Mouse (Mus musculus) heart, postnatal 36 days (tissue): Measurements from ENCODE around the gene Smarcb1. TPM values are rescaled to one million over a fixed set of nuclear protein-coding genes. Genes with fewer than 3 reads are reported as not detected.
"Not testable (repeated sequence)": the region's sequence is repeated elsewhere in the genome, so short reads cannot be mapped to it uniquely, and the experiment has no call there.

Source experiments
- DNase-seq, 2 experiments: peaks; one replicate each; pipeline ENCODE4 v3.0.0; 2021 to 2022
- intact Hi-C: fragments of 180-260 bp; cut with DNase I; formaldehyde crosslinking; loops from one replicate; pipeline ENCODE4 v1.15.1; 2025
- total RNA-seq, 2 experiments: library from RNA; stranded (reverse); gene quantifications; 2 replicates each; pipeline ENCODE4 v1.2.3; 2021

The Smarcb1 gene
- total RNA-seq, 2 experiments from 2014 or later: 20.0 to 20.6 TPM

DNA sequence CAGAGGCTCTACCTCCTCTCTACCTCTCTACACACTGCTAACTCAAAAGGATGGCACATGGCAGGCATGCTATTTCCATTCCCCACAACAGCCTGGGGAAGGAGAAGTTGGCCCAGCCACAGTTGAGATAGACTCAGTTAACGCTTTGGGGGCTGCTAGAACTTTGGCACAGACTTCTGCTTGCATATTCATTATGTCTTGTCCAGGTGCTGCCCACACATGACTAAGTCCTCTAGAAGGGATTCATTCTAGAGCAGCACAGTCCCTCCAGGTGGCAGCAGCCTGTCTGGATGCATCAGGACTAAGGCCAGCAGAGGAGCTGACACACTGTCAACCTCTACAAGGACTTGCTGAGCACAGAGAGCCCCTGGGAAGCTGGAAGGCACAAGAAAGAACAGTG, 25.2 kb downstream of the Smarcb1 start:
- intact Hi-C loops: no loop called here
- no peak for DNase-seq

DNA sequence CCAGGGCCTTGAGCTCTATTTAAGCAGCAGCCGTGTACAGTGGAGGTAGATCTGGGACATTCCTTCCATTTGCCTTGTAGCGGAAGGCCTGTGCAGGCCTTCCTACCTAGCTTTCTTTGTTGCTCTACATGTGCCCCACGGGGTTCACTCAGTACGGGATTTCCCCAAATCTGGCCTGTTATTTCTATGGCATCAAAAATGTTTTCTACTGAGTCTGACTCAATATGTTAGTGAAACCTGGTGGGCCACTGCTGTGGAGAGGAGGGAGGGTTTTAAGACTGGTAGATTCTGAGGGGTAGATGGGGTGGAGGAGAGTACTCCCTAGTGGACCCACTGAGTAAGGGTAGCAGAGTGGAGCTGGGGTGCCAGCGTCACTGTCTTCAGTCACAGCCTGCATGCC, 25.7 kb downstream of the Smarcb1 start:
- intact Hi-C loops: no loop called here
- DNase-seq: no peak

DNA sequence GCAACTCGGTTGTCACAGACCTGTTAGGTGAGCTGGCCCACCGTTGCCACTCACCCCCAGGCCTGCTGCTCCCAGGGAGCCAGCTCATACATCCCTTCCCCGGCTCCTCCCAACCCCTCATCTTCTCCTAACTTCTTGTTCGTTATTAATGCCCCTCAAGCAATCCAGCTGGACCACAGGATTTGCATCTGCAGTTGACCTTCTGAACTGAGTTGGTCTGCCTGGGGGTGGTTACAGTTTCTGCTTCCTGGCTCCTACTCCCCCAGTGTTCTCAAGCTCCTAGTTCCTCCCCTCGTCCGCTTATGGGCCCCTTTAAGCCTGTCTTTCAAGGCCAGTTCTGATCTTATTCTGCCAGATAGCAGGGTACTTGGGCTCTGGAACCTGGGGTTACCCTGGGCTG, 26.8 kb downstream of the Smarcb1 start:
- intact Hi-C loops: no loop called here
- no peak for DNase-seq

DNA sequence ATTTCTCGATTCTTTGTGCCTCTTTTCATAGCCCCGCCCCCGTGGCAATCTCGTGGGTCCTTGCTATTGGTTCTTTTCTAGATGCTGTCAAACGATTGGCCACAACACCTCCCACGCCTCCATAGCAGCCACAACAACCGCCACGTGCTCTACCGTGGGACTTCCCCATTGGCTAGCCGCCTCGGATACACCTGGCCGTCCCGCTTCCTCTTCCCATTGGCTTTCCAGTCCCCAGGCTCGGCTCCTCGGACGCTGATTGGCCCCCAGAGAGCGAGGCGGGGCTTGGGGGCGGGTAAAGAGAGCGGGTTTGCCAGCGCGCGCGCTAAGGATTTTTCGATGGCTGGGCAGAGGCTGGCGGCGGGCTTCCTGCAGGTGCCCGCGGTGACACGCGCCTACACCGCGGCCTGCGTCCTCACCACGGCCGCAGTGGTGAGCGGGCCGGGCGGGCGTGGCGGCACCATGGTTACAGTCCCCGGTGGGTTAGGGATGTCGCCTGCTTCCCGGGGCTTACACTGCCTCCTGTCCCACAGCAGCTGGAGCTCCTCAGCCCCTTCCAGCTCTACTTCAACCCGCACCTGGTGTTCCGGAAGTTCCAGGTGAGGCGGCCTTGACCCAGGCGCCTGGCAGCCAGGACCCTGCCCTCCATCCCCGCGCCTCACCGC, 28.2 kb downstream of the Smarcb1 start, which contains the start of gene Derl3:
Gene Derl3, plus strand, starts transcription at position 325 of the 662 bp plus-strand sequence.
- intact Hi-C loops: no loop called here
- peak; percentile 81 for DNase-seq

DNA sequence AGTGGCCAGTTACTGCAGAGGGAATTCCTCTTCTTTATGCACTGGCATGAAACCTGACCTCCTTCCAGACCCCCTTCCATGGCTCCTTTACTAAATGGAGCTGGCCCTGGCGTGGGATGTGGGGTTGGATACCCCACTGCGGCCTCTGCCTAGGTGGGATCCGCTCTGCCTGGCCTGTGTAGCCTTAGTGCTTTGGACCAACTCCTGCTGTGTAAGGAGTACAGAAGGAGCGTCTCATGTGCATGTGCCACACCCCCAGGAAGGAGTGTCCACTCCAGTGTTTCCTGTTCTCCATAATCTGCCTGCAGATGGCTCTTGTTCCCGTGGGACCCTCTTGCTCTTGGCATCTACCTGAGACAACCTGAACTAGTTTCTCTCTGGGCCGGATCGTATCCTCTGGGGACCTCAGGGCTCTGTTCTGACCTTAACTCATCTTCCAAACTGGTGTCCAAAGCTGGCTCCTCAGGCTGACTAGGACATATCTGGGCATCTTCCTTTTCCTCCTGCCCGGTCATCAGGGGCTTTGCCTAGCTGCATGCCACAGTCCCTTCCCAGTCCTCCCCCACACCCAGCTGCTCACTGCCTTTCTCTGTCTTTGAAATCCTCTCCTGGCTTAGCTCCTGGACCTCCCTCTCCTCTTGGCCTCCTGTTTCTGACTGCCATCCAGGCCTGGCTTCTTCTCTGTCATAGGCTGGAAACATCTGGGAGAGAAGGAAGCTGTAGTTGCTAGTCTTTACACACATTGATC, 31.8 kb downstream of the Smarcb1 start:
- intact Hi-C loops: loop anchor here (10.0 kb wide), 1 partner anchor 315 kb away; no protein-coding TSS in a partner anchor
- no peak for DNase-seq

DNA sequence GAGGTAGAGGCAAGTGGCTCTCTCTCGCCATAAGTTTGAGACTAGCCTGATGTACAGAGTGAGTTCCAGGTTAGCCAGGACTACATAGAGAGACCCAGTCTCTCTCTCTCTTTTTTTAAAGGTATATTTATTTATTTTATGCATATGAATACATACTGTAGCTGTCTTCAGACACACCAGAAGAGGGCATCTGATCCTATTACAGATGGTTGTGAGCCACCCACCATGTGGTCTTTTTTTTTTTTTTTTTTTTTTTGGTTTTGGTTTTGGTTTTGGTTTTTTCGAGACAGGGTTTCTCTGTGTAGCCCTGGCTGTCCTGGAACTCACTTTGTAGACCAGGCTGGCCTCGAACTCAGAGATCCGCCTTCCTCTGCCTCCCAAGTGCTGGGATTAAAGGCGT, 33.9 kb downstream of the Smarcb1 start:
- not testable (repeated sequence) for DNase-seq
- intact Hi-C loops: loop anchor here (10.0 kb wide), 1 partner anchor 317 kb away; no protein-coding TSS in a partner anchor

DNA sequence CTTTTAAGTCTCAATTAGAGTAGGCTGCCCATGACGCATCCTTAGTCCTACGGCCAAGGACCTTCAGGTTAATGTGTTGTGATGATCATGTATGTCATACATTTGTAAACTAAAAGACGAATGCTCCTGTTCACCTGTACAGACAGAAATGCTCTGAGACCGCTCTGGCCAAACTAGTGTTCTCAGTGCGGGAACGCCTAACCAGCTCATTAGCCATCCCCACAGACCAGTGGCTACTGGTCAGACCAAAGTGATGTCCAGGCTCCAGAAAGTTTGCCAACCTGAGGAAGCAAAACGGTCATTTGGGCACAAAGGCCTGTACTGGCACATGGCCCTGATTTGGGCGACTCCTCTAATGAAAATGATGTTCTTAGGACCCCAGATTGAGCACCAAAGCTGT, 36.7 kb downstream of the Smarcb1 start:
- intact Hi-C loops: loop anchor here (10.0 kb wide), 1 partner anchor 320 kb away; no protein-coding TSS in a partner anchor
- no peak for DNase-seq

DNA sequence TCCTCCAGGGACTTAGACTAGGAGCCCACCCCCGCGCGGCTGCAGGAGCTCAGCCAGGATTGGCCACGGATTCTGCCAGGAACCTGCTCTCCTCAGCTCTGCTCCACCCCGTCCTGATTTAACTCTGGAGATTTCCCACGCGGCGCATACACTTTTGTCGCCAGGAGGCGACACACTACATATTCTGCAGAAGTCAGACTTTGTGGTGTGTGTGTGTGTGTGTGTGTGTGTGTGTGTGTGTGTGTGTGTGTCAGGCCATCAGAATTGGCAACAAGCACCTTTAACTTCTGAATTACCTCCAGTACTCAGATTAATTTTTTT, 38.2 kb downstream of the Smarcb1 start:
- intact Hi-C loops: loop anchor here (1.0 to 10.0 kb wide), 2 partner anchors 68 to 322 kb away; no protein-coding TSS in a partner anchor
- peak; percentile 75 to 79 for DNase-seq

DNA sequence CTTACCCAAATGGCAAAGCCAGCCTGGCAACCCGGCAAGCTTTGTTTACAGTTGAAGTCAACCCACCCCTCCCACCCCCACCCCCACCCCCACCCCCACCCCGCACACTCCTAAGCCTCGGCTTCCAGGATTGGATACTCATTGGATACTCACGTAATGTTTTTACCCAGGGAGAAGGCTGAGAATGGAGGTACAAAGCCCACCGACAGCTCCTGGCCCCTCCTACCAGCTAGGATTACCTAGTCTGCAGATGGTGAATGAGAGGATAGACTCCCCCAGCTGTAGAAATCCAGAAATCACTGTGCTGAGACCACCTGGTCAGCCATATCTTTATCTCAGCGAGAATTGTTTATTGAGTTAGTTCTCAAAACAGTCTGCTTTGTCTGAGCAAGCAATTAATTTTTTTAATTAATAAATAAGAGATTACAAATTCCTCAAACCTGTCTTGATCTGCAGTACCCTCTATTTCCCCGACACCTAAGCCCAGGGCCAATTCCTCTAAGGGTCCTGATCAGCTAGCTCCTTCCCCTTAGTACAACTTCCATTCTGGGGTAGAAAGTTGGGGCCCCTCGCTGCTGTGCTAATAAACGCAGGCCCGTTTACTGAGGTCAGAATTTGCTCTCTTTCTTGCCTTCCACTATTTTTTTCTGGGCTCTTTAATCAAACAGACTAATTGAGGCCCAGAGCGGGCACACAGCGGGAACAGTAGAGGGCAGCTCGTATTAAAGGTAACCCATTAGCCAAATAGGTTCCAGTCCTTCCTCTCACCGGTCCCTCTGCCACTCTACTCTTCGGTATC, 38.8 kb downstream of the Smarcb1 start:
- intact Hi-C loops: loop anchor here (1.0 to 10.0 kb wide), 2 partner anchors 69 to 322 kb away; no protein-coding TSS in a partner anchor
- no peak for DNase-seq

DNA sequence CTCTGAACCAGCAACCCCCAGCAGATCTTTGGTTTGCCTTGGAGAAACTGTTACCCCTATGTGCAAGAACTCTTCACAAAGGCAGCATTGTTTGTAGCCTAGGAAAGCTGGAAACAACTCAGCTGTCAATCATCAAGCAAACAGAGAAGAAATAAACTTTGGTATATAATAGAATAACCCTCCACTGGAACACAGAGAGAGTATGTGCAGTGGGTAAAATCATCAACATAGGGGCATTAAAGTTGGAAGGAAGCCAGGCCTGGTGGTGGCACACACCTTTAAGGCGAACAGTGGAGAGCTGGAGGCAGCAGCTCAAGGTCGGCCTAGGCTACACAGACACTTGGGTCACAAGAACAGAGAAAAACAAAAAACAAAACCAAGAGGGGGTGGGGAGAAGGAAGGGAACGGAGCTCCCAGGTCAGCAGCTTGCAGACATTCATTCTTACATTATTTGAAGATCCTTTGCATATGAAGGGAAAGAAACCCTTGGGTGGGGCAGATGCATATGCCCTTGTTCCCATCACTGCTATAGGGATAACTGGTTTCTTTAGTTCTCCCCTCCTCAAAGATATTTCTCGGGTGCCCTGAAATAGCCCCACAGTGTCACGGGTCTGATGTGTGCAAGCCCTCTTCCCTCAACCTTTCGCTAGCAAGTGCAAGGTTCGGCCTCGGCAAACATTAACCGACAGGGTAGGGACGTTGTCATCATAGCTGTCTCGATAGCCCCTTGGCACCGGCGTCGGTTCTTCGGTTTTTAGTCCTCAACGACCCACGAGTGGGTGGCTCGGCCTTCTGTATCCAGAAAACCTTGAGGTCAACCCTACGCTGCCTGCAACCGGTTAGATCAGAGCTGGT, 39.6 kb downstream of the Smarcb1 start:
- no peak for DNase-seq
- intact Hi-C loops: loop anchor here (10.0 kb wide), 1 partner anchor 323 kb away; no protein-coding TSS in a partner anchor

DNA sequence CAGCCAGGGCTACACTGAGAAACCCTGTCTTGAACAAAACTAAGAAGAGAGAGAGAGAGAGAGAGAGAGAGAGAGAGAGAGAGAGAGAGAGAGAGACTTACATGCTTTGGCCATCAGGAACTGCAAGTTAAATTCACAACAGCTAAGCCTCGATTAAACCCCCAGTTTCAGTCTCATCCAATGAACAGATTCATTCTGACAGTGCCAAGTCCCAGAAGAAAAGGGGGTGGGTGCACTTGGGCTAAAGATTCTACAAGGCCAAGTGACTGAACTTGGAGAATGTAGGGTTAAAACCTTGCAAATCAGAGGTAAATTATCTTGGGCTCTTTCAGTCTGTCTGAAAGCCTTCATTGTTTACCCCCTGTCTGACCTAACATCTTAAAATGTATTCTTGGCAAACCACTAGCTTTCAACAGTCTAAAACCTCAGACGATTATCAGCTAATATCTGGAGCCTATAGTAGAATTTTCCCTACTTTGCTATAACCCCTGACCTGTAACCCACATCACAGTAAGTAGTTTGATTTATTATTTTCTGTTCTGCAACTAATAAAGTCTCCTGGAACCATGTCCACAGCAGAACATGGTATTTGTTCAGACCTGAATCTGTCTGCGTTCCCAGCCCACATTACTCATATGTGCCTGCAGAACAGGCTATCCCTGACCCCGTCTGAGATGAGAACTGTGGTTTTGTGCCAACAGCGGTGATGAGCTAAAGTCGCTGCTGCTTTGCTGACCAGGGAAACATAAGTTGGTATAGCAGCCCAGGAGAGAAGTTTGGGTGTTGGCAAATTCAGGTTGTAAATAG, 40.4 kb downstream of the Smarcb1 start:
- DNase-seq: no peak
- intact Hi-C loops: loop anchor here (10.0 kb wide), 1 partner anchor 324 kb away; no protein-coding TSS in a partner anchor

DNA sequence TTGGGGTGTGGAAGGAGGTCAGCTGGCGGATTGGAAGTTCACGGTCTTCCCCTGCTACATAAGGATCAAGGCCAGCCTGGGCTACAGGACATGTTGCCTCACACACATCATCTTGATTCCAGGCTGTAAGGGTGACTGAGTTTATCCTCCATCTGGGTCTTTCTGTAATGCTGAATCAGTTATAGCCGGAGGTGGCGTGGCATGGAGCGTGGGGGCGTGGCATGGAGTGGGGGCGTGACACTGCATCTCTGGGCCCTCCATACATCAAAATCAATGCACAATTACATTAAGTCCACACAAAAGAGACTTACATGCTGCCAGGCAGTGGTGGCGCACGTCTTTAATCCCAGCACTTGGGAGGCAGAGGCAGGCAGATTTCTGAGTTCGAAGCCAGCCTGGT, 41.1 kb downstream of the Smarcb1 start:
- no peak for DNase-seq
- intact Hi-C loops: loop anchor here (10.0 kb wide), 1 partner anchor 324 kb away; no protein-coding TSS in a partner anchor

DNA sequence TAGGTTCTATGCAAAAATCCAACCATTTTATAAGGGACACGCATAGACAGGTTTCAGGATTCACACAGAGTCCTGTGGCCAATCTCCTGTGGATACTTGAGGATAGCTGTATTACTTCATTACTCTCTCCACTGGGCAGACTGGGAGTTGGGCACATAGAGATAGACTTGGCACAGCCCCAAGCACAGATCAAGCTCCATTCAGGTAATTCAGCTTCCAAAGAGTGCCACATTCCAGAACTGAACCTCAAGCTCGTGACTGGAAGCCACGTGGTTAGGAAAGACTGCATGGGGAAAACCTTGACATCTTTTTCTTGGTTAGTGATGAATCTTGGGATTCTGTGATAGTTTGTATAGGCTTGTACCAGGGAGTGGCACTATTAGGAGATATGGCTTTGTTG, 42.6 kb downstream of the Smarcb1 start:
- DNase-seq: no peak
- intact Hi-C loops: no loop called here

DNA sequence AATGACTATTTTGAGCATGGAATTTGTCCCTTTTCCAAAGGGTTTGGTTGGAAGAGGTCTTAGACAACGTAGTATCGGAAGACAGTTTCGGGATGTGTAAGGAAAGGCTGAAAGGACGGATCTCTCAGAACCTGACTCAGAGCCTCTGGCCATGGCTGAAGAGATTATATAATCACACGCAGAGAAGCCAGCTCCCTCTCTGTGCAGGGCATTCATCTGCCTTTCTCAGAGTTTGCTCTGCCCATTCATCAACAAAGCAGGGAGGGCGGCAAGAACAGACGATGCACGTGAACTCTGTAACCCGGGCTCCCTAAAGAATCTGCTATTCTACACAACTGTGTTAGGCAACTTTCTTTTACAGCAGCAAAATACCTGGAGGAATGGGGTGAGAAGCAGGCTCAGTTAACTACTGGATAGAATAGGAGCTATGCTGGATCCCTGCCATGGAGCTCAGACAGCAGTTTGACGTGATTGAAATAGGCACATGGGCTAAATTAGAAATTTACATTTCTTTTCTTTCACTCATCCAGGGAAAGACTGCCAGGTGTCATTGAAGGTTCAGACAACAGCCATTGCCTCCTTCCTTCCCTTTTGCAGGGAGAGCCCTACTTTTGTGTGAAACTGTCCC, 47.8 kb downstream of the Smarcb1 start:
- no peak for DNase-seq
- intact Hi-C loops: no loop called here

DNA sequence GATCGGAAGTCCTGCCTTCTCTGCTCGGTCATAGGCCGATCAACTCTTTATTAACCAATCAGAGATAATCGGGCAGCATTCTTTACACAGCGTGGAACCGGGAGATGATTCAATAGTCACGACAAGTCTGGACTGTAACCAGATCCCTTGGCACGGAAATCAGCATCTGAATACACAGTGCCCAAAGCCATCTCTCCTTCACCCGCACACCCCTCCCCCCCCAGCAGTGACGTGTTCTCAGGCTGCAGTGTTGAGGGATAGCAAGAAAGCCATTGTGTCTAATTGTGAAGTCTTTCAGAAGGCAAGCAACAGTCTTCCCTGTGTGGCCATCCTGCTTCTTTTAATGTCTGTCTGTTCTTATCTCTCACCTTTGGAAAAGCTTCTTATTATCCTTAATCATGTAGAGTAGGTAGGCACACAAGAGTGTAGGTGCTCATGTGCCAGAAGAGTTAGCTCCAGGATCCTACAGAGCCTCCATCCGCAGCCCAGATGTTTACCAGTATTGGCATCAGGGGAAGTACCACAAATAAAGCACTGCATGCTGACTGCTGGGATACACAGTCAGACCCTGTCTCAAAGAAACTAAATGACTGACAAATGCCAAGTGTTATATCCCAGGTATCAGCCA, 48.4 kb downstream of the Smarcb1 start:
- DNase-seq: peak; percentile 65 to 68
- intact Hi-C loops: no loop called here

DNA sequence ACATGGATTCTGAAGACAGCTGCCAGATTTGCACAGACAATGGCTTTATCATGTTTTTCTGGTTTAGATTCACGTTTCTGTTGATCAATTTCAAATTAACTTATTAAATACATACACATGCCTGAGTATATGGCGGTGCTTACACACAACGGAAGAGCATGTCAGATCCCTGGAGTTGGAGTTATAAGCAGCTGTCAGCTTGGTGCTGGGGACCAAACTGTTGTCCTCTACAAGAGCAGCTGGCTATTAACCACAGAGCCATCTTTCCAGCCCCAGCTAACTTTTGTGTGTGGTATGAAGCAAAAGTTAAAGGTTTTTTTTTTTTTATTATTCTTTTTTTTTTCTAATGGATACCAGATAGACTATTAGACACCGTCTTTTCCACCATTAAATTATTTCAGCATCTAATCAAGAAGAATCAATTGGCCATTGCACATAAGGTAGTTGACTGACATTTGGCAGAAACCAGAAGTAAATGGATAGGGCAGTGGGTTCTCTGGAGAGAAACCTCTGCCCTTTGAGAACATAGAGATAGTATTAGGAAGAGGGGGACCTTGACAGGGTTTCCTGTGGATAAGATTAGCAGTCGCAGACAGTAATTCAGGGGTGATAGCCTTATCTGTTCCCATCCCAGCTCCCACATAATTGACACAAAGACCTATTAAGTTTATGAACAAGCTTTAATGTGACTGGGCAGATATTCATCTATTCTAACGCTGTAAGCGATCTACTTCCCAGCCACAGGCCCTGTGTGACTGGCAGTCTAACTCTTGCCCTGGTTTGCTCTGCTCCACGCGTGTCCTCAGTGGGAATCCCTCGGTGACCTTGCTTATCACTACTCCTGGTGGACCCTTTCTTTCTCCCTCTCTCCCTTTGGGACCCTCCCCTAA, 49.1 kb downstream of the Smarcb1 start:
- no peak for DNase-seq

DNA sequence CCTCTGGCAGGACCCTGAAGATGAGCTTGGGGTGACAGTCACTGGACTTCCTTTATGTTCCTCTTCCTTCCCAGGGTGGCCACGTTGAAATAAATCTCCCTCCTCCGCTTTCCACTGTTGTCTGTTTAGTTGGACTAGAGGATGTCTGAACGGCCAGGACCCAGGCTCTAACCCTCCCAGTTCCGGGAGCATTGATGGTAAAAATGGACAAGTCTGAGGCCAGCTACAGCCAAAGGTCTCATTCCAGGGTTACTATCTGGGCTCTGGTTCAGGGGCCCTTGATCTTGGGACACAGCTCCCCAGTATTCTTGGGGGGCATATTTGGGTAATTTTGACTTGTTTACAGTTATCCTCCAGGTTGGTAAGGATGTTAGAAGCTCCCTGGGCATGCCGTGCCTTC, 59.8 kb downstream of the Smarcb1 start:
- DNase-seq: no peak
- intact Hi-C loops: no loop called here

More for the DNA sequence above, 49.1 kb downstream of the Smarcb1 start:
- intact Hi-C loops: no loop called here
